Mouse (Mus musculus): Measurements from ENCODE around the gene Gm4559. TPM values are rescaled to one million over a fixed set of nuclear protein-coding genes. Genes with fewer than 3 reads are reported as not detected.
"Not testable (repeated sequence)": the region's sequence is repeated elsewhere in the genome, so short reads cannot be mapped to it uniquely, and the experiment has no call there.

Gm4559 gene
- polyA plus RNA-seq, 1 experiment: not detected

DNA sequence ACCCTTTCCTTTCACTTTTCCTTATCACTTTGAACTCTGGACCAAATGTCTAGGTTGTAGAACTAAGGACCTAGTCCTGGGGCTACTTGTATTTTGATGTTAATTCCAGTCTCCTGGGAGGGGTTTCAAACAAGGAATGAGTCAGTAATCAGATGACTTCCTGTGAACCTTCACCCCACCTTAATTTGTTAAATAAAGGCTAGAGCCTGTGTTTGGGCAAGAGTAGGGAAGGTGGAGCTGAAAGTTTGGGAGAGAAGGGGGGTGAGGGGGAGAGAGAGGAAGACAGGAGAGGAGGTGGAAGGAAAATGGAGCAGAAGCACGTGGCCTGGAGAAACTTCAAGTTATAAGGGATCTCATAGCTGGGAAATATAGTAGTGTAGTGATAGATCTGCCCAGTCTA is 42.6 kb downstream of the Gm4559 start:
- Histone ChIP-seq H3K27ac (ENCODE audit: control insufficient read depth, insufficient read depth, low read depth, low read length, poor library complexity) (no peak overlapping the region), H3K4me1 (ENCODE audit: control insufficient read depth, insufficient read depth, low read length) (no peaks in the 10 kb centered on the region), H3K4me3 (replicated peaks; ENCODE audit: control insufficient read depth, low read depth, low read length) (no peak overlapping the region)
- 47% methylated on average over 1 of the region's 1 CpGs for WGBS
- TF ChIP-seq POLR2A (IDR thresholded peaks at IDR 0.05; ENCODE audit: borderline replicate concordance, control insufficient read depth, low read depth, low read length): no peak
- no peak for TF ChIP-seq CTCF (IDR thresholded peaks at IDR 0.05; ENCODE audit: control insufficient read depth, insufficient read depth, low read length)

DNA sequence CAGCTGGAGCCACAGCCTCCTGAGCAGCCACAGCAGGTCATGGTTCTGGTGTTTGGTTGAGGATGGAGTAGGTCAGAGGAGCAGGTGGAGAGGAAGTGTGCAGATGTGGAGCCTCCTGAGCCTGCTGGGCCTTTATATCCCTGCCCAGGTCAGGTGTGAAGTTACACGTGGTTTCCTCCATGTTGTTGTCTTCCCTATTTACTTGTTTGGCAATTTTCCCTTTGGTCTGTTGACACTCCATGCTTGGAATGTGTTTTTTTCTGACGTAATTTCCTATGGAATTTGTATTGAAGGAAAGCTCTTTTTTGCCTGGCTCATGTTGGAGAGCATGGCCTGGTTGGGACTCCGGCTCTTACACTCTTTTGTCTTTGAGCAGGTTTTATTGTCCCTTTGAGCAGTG is 44.3 kb downstream of the Gm4559 start, which contains the start of gene Krtap5-5:
Krtap5-5 (minus strand) TSS at position 101 of the 400 bp plus-strand sequence.
- H3K4me3 ChIP-seq (replicated peaks; ENCODE audit: control insufficient read depth, low read depth, low read length); H3K27ac ChIP-seq (ENCODE audit: control insufficient read depth, insufficient read depth, low read depth, low read length, poor library complexity); H3K4me1 ChIP-seq (ENCODE audit: control insufficient read depth, insufficient read depth, low read length): not testable (repeated sequence)
- WGBS: 56% methylated on average over 3 of the region's 3 CpGs

GRCm38 (mm10) chr7:142224518-142224917 is 49.6 kb downstream of the Gm4559 start:
- H3K4me1 ChIP-seq (ENCODE audit: control insufficient read depth, insufficient read depth, low read length): no peaks in the 10 kb centered on the region
- no peak overlapping the region for H3K4me3 ChIP-seq (replicated peaks; ENCODE audit: control insufficient read depth, low read depth, low read length)
- 47% methylated on average over 2 of the region's 2 CpGs for WGBS
- TF ChIP-seq CTCF (IDR thresholded peaks at IDR 0.05; ENCODE audit: control insufficient read depth, insufficient read depth, low read length) (no peak), POLR2A (IDR thresholded peaks at IDR 0.05; ENCODE audit: borderline replicate concordance, control insufficient read depth, low read depth, low read length) (no peak)
- no peak overlapping the region for H3K27ac ChIP-seq (ENCODE audit: control insufficient read depth, insufficient read depth, low read depth, low read length, poor library complexity)

Other genes with a start within 250 kb of the Gm4559 start
- 28.2 and 34.3 TPM in 2 replicates for gene Mob2, start 213.3 kb downstream of the Gm4559 start, polyA plus RNA-seq (2011; ENCODE audit: insufficient read depth, insufficient read length, low replicate concordance, missing spikeins)
- 4.9 and 7.5 TPM in 2 replicates for gene Dusp8, start 178.5 kb downstream of the Gm4559 start, polyA plus RNA-seq (2011; ENCODE audit: insufficient read depth, insufficient read length, low replicate concordance, missing spikeins)
- not detected in 2 replicates for gene Gm45618, start 153.6 kb downstream of the Gm4559 start, polyA plus RNA-seq (2011; ENCODE audit: insufficient read depth, insufficient read length, low replicate concordance, missing spikeins)
- not detected in 2 replicates for gene Gm39115, start 138.3 kb downstream of the Gm4559 start, polyA plus RNA-seq (2011; ENCODE audit: insufficient read depth, insufficient read length, low replicate concordance, missing spikeins)
- gene Gm45337, start 129.8 kb downstream of the Gm4559 start, polyA plus RNA-seq (2011; ENCODE audit: insufficient read depth, insufficient read length, low replicate concordance, missing spikeins): not detected in 2 replicates
- not detected in 2 replicates for gene Gm29735, start 117.2 kb downstream of the Gm4559 start, polyA plus RNA-seq (2011; ENCODE audit: insufficient read depth, insufficient read length, low replicate concordance, missing spikeins)
- not detected in 2 replicates for gene Gm4553, start 108.6 kb downstream of the Gm4559 start, polyA plus RNA-seq (2011; ENCODE audit: insufficient read depth, insufficient read length, low replicate concordance, missing spikeins)
- not detected in 2 replicates for gene Krtap5-2, start 98.4 kb downstream of the Gm4559 start, polyA plus RNA-seq (2011; ENCODE audit: insufficient read depth, insufficient read length, low replicate concordance, missing spikeins)
- gene Gm10153, start 84.0 kb downstream of the Gm4559 start, polyA plus RNA-seq (2011; ENCODE audit: insufficient read depth, insufficient read length, low replicate concordance, missing spikeins): not detected in 2 replicates
- gene Krtap5-3, start 73.0 kb downstream of the Gm4559 start, polyA plus RNA-seq (2011; ENCODE audit: insufficient read depth, insufficient read length, low replicate concordance, missing spikeins): not detected in 2 replicates
- not detected in 2 replicates for gene Gm7579, start 62.5 kb downstream of the Gm4559 start, polyA plus RNA-seq (2011; ENCODE audit: insufficient read depth, insufficient read length, low replicate concordance, missing spikeins)
- not detected in 2 replicates for gene Krtap5-5, start 44.4 kb downstream of the Gm4559 start, polyA plus RNA-seq (2011; ENCODE audit: insufficient read depth, insufficient read length, low replicate concordance, missing spikeins)
- not detected in 2 replicates for gene Gm40460, start 33.3 kb downstream of the Gm4559 start, polyA plus RNA-seq (2011; ENCODE audit: insufficient read depth, insufficient read length, low replicate concordance, missing spikeins)
- gene Gm2431, start 16.0 kb downstream of the Gm4559 start, polyA plus RNA-seq (2011; ENCODE audit: insufficient read depth, insufficient read length, low replicate concordance, missing spikeins): not detected in 2 replicates
- gene Krtap5-1, start 22.8 kb upstream of the Gm4559 start, polyA plus RNA-seq (2011; ENCODE audit: insufficient read depth, insufficient read length, low replicate concordance, missing spikeins): not detected in 2 replicates
- gene Krtap5-4, start 29.2 kb upstream of the Gm4559 start, polyA plus RNA-seq (2011; ENCODE audit: insufficient read depth, insufficient read length, low replicate concordance, missing spikeins): not detected in 2 replicates
- gene Ifitm10, start 99.4 kb upstream of the Gm4559 start, polyA plus RNA-seq (2011; ENCODE audit: insufficient read depth, insufficient read length, low replicate concordance, missing spikeins): 1.6 and 6.2 TPM in 2 replicates
- gene Gm49369, start 108.3 kb upstream of the Gm4559 start, polyA plus RNA-seq (2011; ENCODE audit: insufficient read depth, insufficient read length, low replicate concordance, missing spikeins): not detected in 2 replicates
- 137 and 308 TPM in 2 replicates for gene Ctsd, start 113.7 kb upstream of the Gm4559 start, polyA plus RNA-seq (2011; ENCODE audit: insufficient read depth, insufficient read length, low replicate concordance, missing spikeins)
- 2.5 TPM in 1 of 2 replicates, not detected in the other for gene Syt8, start 160.5 kb upstream of the Gm4559 start, polyA plus RNA-seq (2011; ENCODE audit: insufficient read depth, insufficient read length, low replicate concordance, missing spikeins)
- gene Tnni2, start 167.4 kb upstream of the Gm4559 start, polyA plus RNA-seq (2011; ENCODE audit: insufficient read depth, insufficient read length, low replicate concordance, missing spikeins): 19.2 and 51.8 TPM in 2 replicates
- 135 and 280 TPM in 2 replicates for gene Lsp1, start 186.4 kb upstream of the Gm4559 start, polyA plus RNA-seq (2011; ENCODE audit: insufficient read depth, insufficient read length, low replicate concordance, missing spikeins)
- 42.0 and 73.4 TPM in 2 replicates for gene Tnnt3, start 224.5 kb upstream of the Gm4559 start, polyA plus RNA-seq (2011; ENCODE audit: insufficient read depth, insufficient read length, low replicate concordance, missing spikeins)